Mouse (Mus musculus) brain, embryonic 14.5 days (tissue): ENCODE results near the gene Gm21981. TPM values are rescaled to one million over a fixed set of nuclear protein-coding genes. Genes with fewer than 3 reads are reported as not detected.

Source experiments
- DNase-seq: peaks from one replicate; pipeline ENCODE4 v3.0.0-alpha.2; 2011; ENCODE audit warnings: low read depth
- CTCF ChIP-seq: fragments of 200-500 bp; IDR thresholded peaks from 2 replicates; pipeline ENCODE4 v1.5.1; 2012; ENCODE audit warnings: inconsistent platforms, mild to moderate bottlenecking, moderate library complexity, borderline replicate concordance; ENCODE audit not compliant: insufficient read depth, insufficient read length; ENCODE audit errors: extremely low read depth
- POLR2A ChIP-seq: fragments of 200-500 bp; IDR thresholded peaks from 2 replicates; pipeline ENCODE4 v1.6.1; 2012; ENCODE audit warnings: mild to moderate bottlenecking, inconsistent platforms, borderline replicate concordance; ENCODE audit not compliant: poor library complexity, insufficient read depth, insufficient read length, severe bottlenecking; ENCODE audit errors: extremely low read depth
- polyA plus RNA-seq: library from polyadenylated mRNA; depleted of rRNA; stranded (reverse); fragments of >200 nt; gene quantifications from 2 replicates; pipeline ENCODE4 v1.2.3, GENCODE M21; 2012; rRNA removed

Gene Gm21981
- polyA plus RNA-seq, 1 experiment, result 5.1 TPM

DNA sequence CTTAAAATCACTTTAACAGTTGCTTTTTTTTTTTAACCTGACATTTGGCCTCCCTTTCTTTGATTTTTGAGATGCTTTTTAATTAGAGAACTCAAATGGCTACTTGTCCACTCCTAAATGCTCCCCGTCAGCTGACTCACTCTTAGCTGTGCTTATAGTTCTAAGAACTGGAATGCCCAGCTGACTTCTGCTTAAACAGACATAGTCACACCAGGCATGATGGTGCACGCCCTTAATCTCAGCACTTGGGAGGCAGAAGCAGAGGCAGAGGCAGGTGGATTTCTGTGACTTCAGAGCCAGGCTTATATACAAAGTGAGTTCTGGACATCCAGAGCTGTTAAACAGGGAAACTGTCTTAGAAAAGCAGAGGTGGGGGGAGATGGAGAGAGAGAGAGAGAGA is 42.3 kb downstream of the Gm21981 start:
- TF ChIP-seq POLR2A (no peak), CTCF (no peak)
- DNase-seq, result no peak

GRCm38 (mm10) chr17:47648966-47649365 is 45.3 kb downstream of the Gm21981 start:
- peak; percentile 40 for DNase-seq
- TF ChIP-seq CTCF, result no peak
- no peak for TF ChIP-seq POLR2A

- peak; percentile 58 for DNase-seq
- TF ChIP-seq POLR2A, result no peak
- TF ChIP-seq CTCF, result peak; percentile 50; the same call in 1 of the 2 replicates
Measured at GRCm38 (mm10) chr17:47646683-47647082, 47.6 kb downstream of the Gm21981 start.

GRCm38 (mm10) chr17:47642992-47643391 is 51.3 kb downstream of the Gm21981 start:
- TF ChIP-seq POLR2A, result no peak
- peak; percentile 7; the same call in 1 of the 2 replicates for TF ChIP-seq CTCF
- no peak for DNase-seq

Other genes with a start within 250 kb of the Gm21981 start
- gene Taf8, start 192.2 kb downstream of the Gm21981 start, polyA plus RNA-seq, result 34.2 and 44.1 TPM in 2 replicates
- 59.7 and 68.5 TPM in 2 replicates for gene Ccnd3, start 189.4 kb downstream of the Gm21981 start, polyA plus RNA-seq
- 27.1 and 31.1 TPM in 2 replicates for gene Bysl, start 83.0 kb downstream of the Gm21981 start, polyA plus RNA-seq
- gene Med20, start 82.9 kb downstream of the Gm21981 start, polyA plus RNA-seq, result 43.1 and 59.0 TPM in 2 replicates
- 1.7 and 2.6 TPM in 2 replicates for gene Gm20517, start 82.9 kb downstream of the Gm21981 start, polyA plus RNA-seq
- gene Usp49, start 63.8 kb downstream of the Gm21981 start, polyA plus RNA-seq, result 32.8 and 36.9 TPM in 2 replicates
- gene Tomm6, start 6.1 kb downstream of the Gm21981 start, polyA plus RNA-seq, result 97.2 and 102 TPM in 2 replicates
- gene Frs3, start 5.4 kb downstream of the Gm21981 start, polyA plus RNA-seq, result 54.2 and 55.4 TPM in 2 replicates
- gene Prickle4, start 281 bp upstream of the Gm21981 start, polyA plus RNA-seq, result 0.52 and 1.0 TPM in 2 replicates
- gene Pgc, start 32.4 kb upstream of the Gm21981 start, polyA plus RNA-seq, result not detected in 2 replicates
- gene Tfeb, start 42.6 kb upstream of the Gm21981 start, polyA plus RNA-seq, result 2.0 and 3.2 TPM in 2 replicates
- 35.8 and 37.8 TPM in 2 replicates for gene Mdfi, start 140.2 kb upstream of the Gm21981 start, polyA plus RNA-seq
- 93.8 and 94.9 TPM in 2 replicates for gene Foxp4, start 230.2 kb upstream of the Gm21981 start, polyA plus RNA-seq